Mouse (Mus musculus) ES-E14 (cell line): Measurements from ENCODE around the gene Agap1.
A peak's percentile ranks its signal among the peaks of the same experiment; 100 is the strongest.

Source experiments
- ZC3H11A ChIP-seq: IDR thresholded peaks from 2 replicates; pipeline ENCODE4 v1.6.1; 2012; ENCODE audit warnings: low read depth, mild to moderate bottlenecking, inconsistent platforms, low read length, borderline replicate concordance
- ZNF384 ChIP-seq: IDR thresholded peaks from 2 replicates; pipeline ENCODE4 v1.6.1; 2012; ENCODE audit warnings: low read depth, low read length, inconsistent platforms

DNA sequence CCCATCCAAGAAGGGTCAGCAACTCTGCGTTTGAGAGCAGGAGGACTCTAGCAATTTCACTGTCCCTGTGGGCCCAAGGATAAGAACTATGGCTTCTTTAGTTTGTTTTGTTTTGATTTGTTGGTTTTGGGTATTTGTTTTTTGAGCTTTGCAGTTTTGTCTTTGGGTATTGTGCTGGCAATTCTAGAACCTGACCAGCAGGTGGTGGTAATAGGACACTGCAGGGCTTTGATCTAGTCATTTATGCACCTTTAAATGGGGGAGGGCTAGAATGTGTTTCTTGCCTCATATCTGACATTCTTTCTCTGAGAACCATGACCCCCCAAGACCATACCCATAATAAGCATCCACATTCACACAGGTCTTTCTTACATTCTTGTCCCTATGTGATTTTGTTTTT is 315.7 kb downstream of the Agap1 start:
- TF ChIP-seq ZNF384: no peak
- TF ChIP-seq ZC3H11A: peak; percentile 47; the same call in 1 of the 2 replicates
